Mouse (Mus musculus): ENCODE data around the gene Usp54. TPM values are rescaled to one million over a fixed set of nuclear protein-coding genes. Genes with fewer than 3 reads are reported as not detected.

Usp54 gene
- polyA plus RNA-seq (2015; fragmentation: Nextera tagmentation; extraction: Ambion mirVana), result 12.5 and 13.1 TPM in 2 replicates

DNA sequence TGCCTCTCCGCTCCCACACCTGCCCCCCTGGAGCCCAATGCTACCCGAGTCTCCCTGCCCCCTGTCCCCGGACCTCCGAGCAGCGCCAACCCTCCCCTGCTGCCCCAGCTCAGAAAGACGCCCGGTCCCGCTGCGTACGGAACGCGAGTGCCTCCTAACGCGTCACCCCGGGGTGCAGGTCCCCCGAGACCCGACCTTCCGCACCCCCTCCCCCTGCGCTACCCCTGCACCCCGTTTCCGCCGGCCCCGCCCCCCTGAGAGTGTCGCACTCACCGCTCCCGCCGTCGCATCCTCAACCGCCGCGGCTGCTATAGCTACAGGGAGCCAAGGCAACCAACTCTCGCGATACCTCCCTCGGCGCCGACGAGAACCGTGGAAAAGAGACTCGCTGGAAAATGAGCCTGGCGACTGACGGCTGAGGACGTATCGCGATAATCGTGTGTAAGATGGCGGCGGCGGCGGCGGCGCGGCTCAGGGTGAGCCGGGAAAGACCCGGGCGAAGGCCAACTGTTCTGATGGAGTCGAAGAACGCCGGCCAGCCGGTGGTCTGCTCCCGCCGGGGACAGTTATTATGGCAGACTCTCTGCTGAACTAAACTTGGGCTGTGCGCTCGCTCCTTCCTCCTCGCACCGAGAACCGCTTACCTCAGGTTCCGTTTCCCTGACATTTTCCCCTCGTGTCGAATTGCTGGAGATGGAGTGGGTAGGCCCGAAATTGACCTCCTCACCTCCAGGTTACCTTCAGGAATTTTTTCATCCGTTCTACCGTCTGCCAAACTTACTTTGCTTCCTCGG lies at the start of gene Usp54:
TSS of gene Usp54 (minus strand) at position 420 of the 794 bp plus-strand sequence.
- under 1% methylated on average over 68 of the region's 73 CpGs for WGBS
- Histone ChIP-seq H3K4me3 (replicated peaks) (peak within 1 kb of the TSS; percentile 79), H3K4me1 (replicated peaks) (peaks cover 17% of the 10 kb centered on the region), H3K9me3 (no peaks in the 10 kb centered on the region), H3K27ac (peak within 1 kb of the TSS; percentile 92), H3K9ac (replicated peaks) (peak within 1 kb of the TSS; percentile 88), H3K27me3 (no peaks in the 10 kb centered on the region), H3K4me2 (replicated peaks) (peak within 1 kb of the TSS; percentile 86), H3K36me3 (no peaks in the 10 kb centered on the region)
- ATAC-seq, result peak; percentile 97

DNA sequence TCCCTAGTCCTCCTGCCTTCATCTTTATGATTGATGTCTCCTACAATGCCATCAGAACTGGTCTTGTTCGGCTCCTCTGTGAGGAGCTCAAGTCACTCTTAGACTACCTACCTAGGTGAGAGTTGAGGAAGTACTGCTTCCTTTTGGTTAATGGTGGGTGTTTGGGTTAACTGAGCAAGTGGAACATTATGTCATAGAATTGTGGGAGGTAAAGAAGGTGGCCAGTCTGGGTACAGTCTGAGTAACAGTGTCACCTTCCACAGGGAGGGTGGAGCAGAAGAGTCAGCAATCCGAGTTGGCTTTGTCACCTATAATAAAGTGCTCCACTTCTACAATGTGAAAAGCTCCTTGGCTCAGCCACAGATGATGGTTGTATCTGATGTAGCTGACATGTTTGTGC lies 48.1 kb upstream of the Usp54 start:
- H3K4me1 ChIP-seq (replicated peaks), result peaks cover 3% of the 10 kb centered on the region; the same call in 1 of the 2 replicates
- WGBS, result 89% methylated on average over 2 of the region's 2 CpGs
- no peak overlapping the region for H3K4me2 ChIP-seq (replicated peaks)
- H3K27ac ChIP-seq, result no peak overlapping the region
- no peak overlapping the region for H3K9ac ChIP-seq (replicated peaks)
- H3K27me3 ChIP-seq, result no peaks in the 10 kb centered on the region
- H3K9me3 ChIP-seq, result no peaks in the 10 kb centered on the region
- H3K36me3 ChIP-seq, result peaks cover 98% of the 10 kb centered on the region
- no peak for ATAC-seq
- H3K4me3 ChIP-seq (replicated peaks), result no peak overlapping the region

DNA sequence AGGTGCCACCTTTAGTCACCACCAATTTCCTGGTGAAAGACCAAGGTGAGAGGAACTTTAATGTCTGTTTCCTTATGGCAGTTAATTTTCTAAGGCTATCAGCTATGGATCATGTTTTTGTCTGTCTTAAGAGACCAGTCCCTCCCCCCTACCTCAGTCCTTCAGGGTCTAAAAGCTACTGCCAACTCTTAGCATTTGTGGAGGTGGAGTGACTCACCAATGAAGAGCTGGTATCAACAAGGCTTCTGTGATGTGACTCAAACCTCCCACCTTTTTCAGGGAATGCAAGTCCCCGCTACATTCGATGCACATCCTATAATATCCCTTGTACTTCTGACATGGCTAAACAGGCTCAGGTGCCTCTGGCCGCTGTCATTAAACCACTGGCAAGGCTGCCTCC lies 45.7 kb upstream of the Usp54 start:
- H3K9ac ChIP-seq (replicated peaks), result no peak overlapping the region

DNA sequence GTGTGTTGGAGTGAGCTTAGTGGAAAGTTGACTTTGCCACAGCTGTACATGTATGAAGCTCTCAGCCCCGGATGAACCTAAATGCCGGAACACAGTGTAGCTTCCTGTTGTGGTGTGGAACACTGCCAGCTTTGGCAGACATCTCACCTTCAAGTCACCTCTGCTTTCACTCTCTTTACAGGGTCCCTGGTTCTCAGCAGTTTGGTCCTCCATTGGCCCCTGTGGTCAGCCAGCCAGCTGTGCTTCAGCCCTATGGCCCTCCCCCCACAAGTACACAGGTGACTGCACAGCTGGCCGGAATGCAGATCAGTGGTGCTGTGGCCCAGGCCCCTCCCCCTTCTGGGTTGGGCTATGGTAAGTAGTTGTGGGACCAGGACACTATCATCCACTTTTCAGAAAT lies 41.6 kb upstream of the Usp54 start:
- Histone ChIP-seq H3K9ac (replicated peaks) (no peak overlapping the region), H3K27me3 (no peaks in the 10 kb centered on the region), H3K4me3 (replicated peaks) (no peak overlapping the region), H3K4me1 (replicated peaks) (no peaks in the 10 kb centered on the region), H3K9me3 (no peaks in the 10 kb centered on the region), H3K4me2 (replicated peaks) (no peak overlapping the region), H3K36me3 (peaks cover 99% of the 10 kb centered on the region), H3K27ac (no peak overlapping the region)
- WGBS, result 83% methylated on average over 3 of the region's 3 CpGs
- ATAC-seq, result no peak

More for the DNA sequence above, 45.7 kb upstream of the Usp54 start:
- no peak for ATAC-seq
- Histone ChIP-seq H3K4me3 (replicated peaks) (no peak overlapping the region), H3K4me2 (replicated peaks) (no peak overlapping the region), H3K9me3 (no peaks in the 10 kb centered on the region), H3K27ac (no peak overlapping the region), H3K4me1 (replicated peaks) (no peaks in the 10 kb centered on the region), H3K36me3 (peaks cover 98% of the 10 kb centered on the region), H3K27me3 (no peaks in the 10 kb centered on the region)
- WGBS, result 98% methylated on average over 3 of the region's 3 CpGs

DNA sequence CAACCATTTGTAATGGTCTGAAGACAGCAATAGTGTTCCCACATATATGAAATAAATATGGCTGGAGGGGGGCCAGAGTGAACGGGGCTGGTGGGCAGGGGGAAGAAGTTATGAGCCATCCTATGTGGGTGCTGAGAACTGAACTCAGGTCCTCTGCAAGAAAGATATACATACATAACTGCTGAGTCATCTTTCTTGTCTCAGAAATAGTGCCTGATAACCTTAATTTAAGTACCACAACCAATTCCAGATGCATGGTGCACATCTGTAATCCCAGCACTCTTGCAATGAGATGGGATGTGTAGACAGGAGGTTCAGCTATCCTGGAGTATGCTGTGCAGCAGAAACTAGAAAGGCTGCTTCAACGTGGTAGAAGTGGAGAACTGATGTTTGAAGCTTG lies 40.9 kb upstream of the Usp54 start:
- Histone ChIP-seq H3K27me3 (no peaks in the 10 kb centered on the region), H3K4me2 (replicated peaks) (no peak overlapping the region), H3K27ac (no peak overlapping the region), H3K9me3 (no peaks in the 10 kb centered on the region), H3K9ac (replicated peaks) (no peak overlapping the region), H3K36me3 (peaks cover 96% of the 10 kb centered on the region), H3K4me3 (replicated peaks) (no peak overlapping the region), H3K4me1 (replicated peaks) (no peaks in the 10 kb centered on the region)
- no peak for ATAC-seq
- 93% methylated on average over 2 of the region's 2 CpGs for WGBS

DNA sequence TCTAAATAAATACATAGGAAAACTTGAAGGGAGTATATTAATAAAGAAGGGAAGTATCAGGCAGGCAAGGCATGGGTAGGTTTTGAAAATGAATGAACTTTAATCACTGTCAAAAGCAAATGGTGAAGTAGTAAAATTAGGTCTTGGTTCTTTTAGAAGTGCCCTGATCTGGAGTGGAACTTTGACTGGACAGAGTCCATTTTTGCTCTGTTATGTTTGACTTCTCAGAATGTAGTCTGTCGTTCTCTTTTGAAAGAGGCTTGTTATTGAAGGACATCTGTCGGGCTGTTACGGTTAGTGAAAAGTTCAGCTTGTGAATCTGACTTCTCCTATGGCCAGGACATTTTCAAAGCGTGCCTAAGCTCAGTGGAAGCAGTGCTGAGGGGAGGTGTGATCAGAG lies 37.0 kb upstream of the Usp54 start:
- no peak overlapping the region for H3K4me3 ChIP-seq (replicated peaks)
- no peak for ATAC-seq
- peaks cover 17% of the 10 kb centered on the region for H3K4me1 ChIP-seq (replicated peaks)
- H3K9ac ChIP-seq (replicated peaks), result no peak overlapping the region
- no peaks in the 10 kb centered on the region for H3K27me3 ChIP-seq
- no peak overlapping the region for H3K27ac ChIP-seq
- WGBS, result 93% methylated on average over 4 of the region's 4 CpGs
- H3K9me3 ChIP-seq, result no peaks in the 10 kb centered on the region
- H3K4me2 ChIP-seq (replicated peaks), result no peak overlapping the region
- peaks cover 68% of the 10 kb centered on the region for H3K36me3 ChIP-seq

DNA sequence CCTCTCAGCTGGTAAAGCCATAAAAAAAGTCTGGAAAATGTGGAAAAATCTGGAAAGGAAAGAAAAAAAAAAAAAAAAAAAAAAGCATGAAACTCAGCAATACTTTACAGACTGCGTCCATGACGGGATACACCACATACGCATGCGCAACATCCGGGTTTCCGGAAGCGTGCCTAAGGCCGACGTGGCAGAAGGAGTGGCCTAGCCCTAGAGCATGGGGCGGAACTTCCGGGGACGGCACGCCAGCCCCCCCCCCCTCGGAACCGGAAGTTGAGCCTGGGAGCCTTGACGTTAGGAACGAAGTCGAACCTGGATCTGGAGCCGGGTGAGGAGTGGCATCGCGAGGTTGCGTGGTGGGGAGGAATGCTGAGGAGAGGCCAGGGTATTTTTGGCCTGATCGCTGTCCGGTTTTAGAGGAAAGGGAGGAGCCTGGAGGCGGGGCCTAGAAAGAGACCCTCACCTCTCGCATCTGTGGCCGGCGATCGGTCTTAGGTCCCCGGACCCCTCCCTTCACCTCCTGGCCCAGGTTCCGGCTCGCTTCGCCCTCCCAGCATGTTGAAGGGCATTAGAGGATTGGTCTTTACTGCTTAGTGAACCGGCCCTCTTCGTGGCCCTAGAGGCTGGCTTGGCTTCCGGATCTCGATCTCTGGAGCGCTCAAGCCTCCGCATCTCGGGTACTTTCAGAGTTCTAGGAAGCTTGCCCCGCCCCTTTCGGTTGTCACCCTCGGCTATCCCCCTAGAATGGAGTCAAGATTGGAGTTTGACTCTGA lies 33.4 kb upstream of the Usp54 start, which contains the start of gene Sec24c:
TSS of gene Sec24c (plus strand) at position 245 of the 770 bp plus-strand sequence.
- H3K4me3 ChIP-seq (replicated peaks), result peak within 1 kb of the TSS; percentile 91
- H3K4me1 ChIP-seq (replicated peaks), result peaks cover 17% of the 10 kb centered on the region
- peak within 1 kb of the TSS; percentile 84 for H3K27ac ChIP-seq
- peak within 1 kb of the TSS; percentile 90 for H3K4me2 ChIP-seq (replicated peaks)
- 5% methylated on average over 43 of the region's 43 CpGs for WGBS
- H3K27me3 ChIP-seq, result peaks cover 19% of the 10 kb centered on the region
- H3K36me3 ChIP-seq, result peaks cover 32% of the 10 kb centered on the region
- peak; percentile 97 for ATAC-seq
- H3K9ac ChIP-seq (replicated peaks), result peak within 1 kb of the TSS; percentile 84
- no peaks in the 10 kb centered on the region for H3K9me3 ChIP-seq

DNA sequence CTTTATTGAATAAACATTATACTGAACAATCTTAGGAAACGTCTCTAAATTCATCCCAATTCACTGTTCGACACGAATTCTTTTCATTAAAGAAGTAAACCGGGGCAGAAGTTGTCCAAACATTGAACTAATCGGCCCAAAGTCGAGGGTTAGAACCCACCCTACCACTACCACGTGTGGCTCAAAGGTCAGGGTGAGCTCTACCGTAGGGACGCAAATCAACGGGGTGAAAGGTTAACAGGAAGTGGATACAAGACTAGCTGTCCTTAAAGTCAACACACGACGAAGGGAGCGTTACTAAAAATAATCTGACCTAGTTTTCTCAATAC lies 32.8 kb upstream of the Usp54 start:
- peak overlapping the region; percentile 91 for H3K4me3 ChIP-seq (replicated peaks)
- ATAC-seq, result peak; percentile 85
- peaks cover 25% of the 10 kb centered on the region for H3K27me3 ChIP-seq
- peaks cover 17% of the 10 kb centered on the region for H3K4me1 ChIP-seq (replicated peaks)
- 15% methylated on average over 13 of the region's 13 CpGs for WGBS
- H3K36me3 ChIP-seq, result peaks cover 26% of the 10 kb centered on the region
- no peaks in the 10 kb centered on the region for H3K9me3 ChIP-seq
- H3K27ac ChIP-seq, result peak overlapping the region; percentile 47; the same call in 1 of the 2 replicates
- peak overlapping the region; percentile 90 for H3K4me2 ChIP-seq (replicated peaks)
- H3K9ac ChIP-seq (replicated peaks), result no peak overlapping the region

DNA sequence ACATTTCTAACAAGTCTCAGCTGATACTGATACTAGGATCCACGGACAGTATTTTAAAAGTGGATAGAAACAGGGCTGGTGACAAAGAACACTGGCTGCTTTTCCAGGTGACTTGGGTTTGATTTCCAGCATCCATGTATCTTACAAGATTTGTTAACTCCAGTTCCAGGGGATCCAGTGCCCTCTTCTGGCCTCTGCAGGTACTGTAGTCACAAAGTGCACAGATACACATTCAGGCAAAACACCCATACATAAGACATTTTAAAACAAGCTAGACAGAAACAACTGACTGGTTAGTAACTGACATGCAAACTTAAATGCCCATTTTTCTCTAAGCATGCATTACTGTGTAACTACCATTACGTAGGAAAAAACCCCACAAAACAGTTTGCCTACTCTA lies 32.1 kb upstream of the Usp54 start:
- H3K4me2 ChIP-seq (replicated peaks), result no peak overlapping the region
- no peak for ATAC-seq
- H3K4me3 ChIP-seq (replicated peaks), result peak overlapping the region; percentile 9; the same call in 1 of the 2 replicates
- no peaks in the 10 kb centered on the region for H3K9me3 ChIP-seq
- H3K36me3 ChIP-seq, result peaks cover 19% of the 10 kb centered on the region
- WGBS, result 96% methylated on average over 2 of the region's 2 CpGs
- peaks cover 17% of the 10 kb centered on the region for H3K4me1 ChIP-seq (replicated peaks)
- H3K9ac ChIP-seq (replicated peaks), result no peak overlapping the region
- no peak overlapping the region for H3K27ac ChIP-seq
- H3K27me3 ChIP-seq, result peaks cover 30% of the 10 kb centered on the region

DNA sequence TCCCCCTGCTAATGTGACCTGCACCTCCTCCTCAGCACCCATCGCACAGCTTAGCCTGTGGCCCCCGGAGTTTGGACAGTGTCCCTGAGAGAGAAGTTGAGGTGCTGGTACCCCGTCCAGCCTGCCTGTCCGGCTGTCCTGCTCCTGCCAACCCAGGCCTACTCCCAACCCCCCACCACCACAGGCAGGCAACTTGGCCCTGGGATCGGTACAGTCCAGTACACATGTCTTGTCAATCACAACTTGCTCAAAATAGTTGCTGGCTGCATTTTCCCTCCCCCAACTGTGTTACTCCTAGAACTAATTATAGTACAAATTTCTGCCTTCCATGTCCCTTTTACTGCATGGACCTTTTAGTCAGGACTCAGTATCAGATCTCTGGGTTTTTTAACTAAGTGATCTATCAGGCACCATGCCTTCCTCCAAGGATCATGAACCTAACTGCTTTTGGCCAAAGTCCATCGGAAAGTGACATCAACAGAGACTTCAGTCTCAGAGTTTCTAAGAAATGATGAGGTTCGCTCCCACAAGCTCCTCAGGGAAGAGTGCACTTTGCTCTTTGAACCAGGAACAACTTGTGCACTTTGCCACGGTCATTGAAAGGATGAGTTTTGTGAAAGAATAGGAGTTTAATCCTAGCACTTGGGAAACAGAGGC lies 27.4 kb upstream of the Usp54 start, which contains the start of gene Synpo2l:
TSS of gene Synpo2l (minus strand) at position 201 of the 657 bp plus-strand sequence.
- no peaks in the 10 kb centered on the region for H3K9me3 ChIP-seq
- no peak within 1 kb of the TSS for H3K27ac ChIP-seq
- H3K4me2 ChIP-seq (replicated peaks), result no peak within 1 kb of the TSS
- no peak for ATAC-seq
- H3K27me3 ChIP-seq, result peaks cover 45% of the 10 kb centered on the region
- no peak within 1 kb of the TSS for H3K4me3 ChIP-seq (replicated peaks)
- H3K36me3 ChIP-seq, result no peaks in the 10 kb centered on the region
- H3K9ac ChIP-seq (replicated peaks), result no peak within 1 kb of the TSS
- 85% methylated on average over 8 of the region's 8 CpGs for WGBS
- H3K4me1 ChIP-seq (replicated peaks), result no peaks in the 10 kb centered on the region; the same call in 1 of the 2 replicates

DNA sequence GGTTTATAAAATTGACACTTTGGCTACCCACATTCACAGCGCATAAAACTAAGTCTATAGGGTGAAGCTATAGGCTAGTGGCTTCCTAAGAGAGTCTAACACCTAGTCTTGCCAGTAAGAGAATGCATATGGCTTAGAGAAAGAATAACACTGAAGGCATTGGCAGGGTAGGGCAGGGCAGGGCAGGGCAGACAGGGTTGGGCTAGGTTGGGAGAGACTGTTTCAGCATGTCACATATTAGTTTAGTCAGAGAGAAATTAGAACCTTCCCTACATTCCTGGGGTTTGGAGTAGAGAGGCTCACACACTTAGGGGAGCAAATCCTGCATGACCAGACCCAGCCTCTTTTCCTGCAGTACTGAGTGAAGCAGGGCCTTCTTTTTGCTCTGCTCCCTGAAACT lies 26.6 kb upstream of the Usp54 start:
- 65% methylated on average over 1 of the region's 1 CpGs for WGBS
- no peak for ATAC-seq
- no peak overlapping the region for H3K27ac ChIP-seq
- H3K27me3 ChIP-seq, result peaks cover 53% of the 10 kb centered on the region
- no peaks in the 10 kb centered on the region for H3K36me3 ChIP-seq
- H3K9me3 ChIP-seq, result no peaks in the 10 kb centered on the region
- H3K4me1 ChIP-seq (replicated peaks), result peaks cover under 1% of the 10 kb centered on the region
- no peak overlapping the region for H3K4me3 ChIP-seq (replicated peaks)
- no peak overlapping the region for H3K9ac ChIP-seq (replicated peaks)
- no peak overlapping the region for H3K4me2 ChIP-seq (replicated peaks)

DNA sequence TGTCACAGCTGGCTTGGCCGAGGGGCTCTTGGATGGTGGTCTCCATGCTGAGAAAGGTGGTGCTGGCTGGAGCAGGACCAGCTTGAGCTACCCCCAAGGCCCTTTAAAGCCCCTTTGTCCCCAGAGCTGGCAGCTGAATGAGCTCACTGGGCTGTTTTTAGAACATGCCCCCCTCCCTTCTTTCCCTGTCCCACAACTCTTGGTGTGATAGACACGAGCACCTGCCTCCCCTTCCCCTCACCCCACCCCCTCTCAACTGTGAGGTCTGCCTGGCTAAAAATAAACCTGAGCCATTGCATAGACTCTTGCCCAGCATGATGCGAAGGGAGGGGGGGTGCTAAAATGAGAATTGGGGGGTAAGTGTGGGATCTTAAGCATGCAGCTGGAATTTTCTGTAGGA lies 23.6 kb upstream of the Usp54 start:
- 49% methylated on average over 3 of the region's 3 CpGs for WGBS
- H3K9me3 ChIP-seq, result no peaks in the 10 kb centered on the region
- H3K36me3 ChIP-seq, result no peaks in the 10 kb centered on the region
- no peak for ATAC-seq
- H3K27ac ChIP-seq, result no peak overlapping the region
- H3K4me2 ChIP-seq (replicated peaks), result no peak overlapping the region
- peaks cover 16% of the 10 kb centered on the region for H3K4me1 ChIP-seq (replicated peaks)
- peaks cover 48% of the 10 kb centered on the region for H3K27me3 ChIP-seq
- H3K9ac ChIP-seq (replicated peaks), result no peak overlapping the region
- H3K4me3 ChIP-seq (replicated peaks), result no peak overlapping the region

All from midbrain, embryonic 13.5 days (tissue).